Mouse (Mus musculus) urinary bladder, postnatal 36 days (tissue): ENCODE data around the gene Tet3.
"Not testable (repeated sequence)": the region's sequence is repeated elsewhere in the genome, so short reads cannot be mapped to it uniquely, and the experiment has no call there.

Experiments used
- DNase-seq, 2 experiments: peaks; one replicate each; pipeline ENCODE4 v3.0.0; 2022; ENCODE audit warnings: low spot score in 2 of 2, mixed read lengths in 1 of 2

Tet3 gene

DNA sequence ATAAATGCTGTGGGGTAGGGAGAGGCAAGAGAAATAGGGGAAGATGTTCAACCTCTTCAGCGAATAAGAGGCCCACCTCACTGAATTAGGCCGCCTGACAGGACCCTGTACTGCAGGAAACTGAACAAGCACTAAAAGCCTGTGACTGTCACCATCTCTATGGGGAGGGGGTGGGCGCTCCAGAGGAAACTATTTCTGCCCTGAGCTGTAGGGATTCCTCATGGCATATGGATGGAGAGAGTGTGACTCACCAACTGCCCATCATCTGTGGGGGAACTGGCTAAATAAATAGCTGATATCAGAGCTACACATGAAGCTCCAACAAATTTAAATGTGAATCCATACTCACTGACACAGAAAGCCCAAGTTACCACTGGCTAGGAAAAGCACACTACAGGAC is 87.5 kb downstream of the Tet3 start:
- no peak for DNase-seq

GRCm38 (mm10) chr6:83370316-83370965 is 88.4 kb downstream of the Tet3 start:
- no peak for DNase-seq

DNA sequence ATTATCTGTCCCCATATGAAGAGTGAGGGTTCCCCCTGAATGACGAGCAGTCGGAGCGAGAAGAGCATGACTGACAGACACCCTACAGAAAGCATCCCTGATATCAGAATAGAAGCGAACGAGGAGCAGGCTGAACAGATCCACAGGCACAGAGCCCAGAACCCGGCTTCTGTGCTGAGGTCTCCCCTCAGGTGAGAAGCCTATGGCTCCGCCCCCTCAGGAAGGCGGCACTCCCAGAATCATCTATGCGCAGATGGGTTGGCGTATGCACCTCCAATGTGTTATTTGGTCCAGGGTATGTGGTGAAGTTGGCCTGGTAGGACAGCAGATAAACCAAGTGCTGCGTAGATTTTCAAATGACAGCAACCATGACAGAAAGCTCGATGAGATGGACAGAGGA is 95.8 kb downstream of the Tet3 start:
- no peak for DNase-seq

DNA sequence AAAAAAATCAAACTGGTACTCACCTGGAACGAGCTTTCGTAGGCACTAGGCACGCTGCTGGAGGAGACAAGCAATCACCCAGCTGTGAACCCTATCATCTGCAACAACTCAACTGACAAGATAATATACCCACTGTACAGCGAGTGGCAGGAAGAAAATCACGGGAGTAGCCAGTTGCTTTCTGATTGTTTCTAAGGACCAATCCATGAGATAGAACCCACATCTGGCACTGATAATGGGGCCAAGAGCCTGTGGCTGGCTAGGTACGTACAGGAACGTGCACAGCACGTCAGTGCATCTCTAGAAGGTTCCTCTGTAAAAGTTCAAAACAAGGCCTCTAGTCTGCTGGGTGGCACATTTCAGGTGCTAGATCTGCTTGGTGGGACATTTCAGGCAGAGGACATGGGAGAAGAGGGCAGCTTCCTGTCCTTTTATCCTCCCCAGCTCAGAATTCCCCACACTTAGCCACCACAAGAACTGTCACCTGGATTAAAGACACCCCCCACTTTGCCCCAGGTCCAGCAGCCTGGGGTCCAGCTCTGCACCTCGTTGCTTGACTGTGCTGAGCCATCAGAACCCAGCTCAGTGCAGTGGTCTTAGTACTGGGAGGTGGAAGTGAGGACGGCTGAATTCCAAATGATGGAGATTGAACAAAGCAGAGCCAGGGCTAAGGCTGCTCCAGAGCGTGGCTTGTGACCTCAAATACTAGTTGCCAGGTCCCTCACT is 97.2 kb downstream of the Tet3 start:
- no peak for DNase-seq

DNA sequence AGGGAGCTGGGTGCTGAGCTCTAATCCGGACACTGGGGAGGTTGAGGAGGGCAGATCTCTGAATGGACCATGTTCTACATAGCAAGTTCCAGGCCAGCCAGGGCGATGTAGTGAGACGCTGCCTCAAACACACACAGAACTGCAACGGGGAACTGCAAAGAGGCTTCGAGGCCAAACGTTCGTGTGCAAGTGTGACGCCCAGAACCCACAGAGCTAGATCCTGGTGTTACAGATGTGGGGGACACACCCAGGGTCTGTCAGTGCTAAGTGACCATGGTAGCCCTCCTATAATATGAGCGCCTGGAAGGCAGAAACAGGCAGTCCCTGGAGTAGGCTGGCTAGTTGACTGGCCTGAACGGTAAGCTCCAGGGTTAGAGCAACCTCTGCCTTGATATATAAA is 101.4 kb downstream of the Tet3 start:
- no peak for DNase-seq

GRCm38 (mm10) chr6:83356569-83357138 is 102.2 kb downstream of the Tet3 start:
- peak; percentile 79 for DNase-seq

GRCm38 (mm10) chr6:83354856-83355781 is 103.8 kb downstream of the Tet3 start:
- DNase-seq: no peak

DNA sequence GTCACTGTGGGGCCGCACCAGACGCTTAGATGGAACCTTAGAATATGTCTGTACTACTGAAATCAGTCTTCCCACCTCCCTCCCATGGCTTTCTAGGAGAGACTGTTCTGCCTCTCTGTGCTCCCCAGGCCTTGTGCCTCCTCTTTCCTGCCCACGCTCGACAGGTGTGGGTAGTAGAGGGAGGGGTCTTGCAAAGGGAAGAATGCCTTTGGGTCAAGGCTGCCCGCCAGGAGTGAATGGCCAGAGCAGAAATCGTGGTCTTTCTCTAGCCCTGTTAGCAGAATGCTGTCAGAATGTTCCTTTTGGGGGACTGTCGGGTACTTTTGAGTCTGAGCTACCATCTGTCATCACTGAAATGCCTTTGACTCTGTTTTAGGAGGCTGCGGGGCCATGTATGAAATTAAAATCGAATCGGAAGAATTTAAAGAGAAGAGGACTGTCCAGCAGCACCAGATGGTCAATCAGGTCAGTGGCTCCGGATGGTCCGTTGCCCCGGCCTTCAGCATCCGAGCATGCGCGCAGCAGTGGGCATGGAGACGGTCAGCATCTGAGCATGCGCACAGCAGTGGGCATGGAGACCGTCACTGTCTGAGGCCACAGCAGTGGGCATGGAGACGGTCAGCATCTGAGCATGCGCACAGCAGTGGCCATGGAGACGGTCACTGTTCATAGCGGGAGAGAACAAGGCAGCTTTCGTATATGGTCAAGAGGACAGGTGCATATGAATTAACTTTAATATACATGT is 106.0 kb downstream of the Tet3 start:
- DNase-seq: no peak

- DNase-seq: no peak
Measured at GRCm38 (mm10) chr6:83351490-83352160, 107.3 kb downstream of the Tet3 start.

DNA sequence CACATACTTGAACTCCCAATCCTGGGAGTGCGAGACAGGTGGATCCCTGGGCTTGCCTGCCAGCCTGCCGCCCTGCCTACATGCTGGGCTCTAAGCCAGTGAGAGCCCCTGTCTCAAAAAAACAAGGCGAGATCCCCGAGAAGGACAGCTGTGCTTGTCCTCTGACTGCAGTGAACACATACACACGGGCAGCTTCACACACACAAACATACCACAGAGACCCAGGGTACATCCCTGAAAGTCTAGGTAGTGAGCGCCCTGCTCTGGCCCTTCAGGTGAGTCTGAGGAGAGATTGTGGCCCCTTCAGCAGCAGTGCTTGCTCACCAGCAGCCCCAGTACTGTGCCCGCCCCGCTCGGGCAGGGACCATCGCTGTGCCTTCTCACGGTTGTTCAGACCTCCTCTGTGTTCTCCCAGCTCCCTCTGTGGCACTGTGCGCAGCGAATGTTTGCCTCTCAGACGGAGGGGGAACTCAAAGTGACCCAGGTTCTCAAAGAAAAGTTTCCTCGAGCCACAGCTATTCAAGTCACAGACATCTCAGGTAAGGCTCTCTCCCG is 108.0 kb downstream of the Tet3 start:
- no peak for DNase-seq

DNA sequence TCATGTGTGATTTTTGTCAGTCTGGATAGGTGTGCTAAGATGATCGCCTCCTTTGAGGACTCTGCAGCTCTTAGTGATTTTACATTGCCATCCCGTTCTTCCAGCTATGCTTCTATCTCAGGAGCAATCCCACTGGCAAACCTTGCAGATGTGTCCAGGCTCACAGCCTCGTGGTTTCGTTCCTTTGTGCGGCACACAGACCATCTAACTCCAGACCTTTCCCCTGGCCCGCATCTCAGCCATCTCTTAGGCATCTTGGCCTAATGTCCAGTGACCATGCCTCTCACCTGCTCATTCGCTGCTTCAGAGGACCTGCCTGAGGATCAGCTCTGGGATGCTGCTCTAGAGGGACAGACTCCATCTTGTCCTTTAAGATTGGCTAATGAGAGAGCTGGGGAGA is 108.7 kb downstream of the Tet3 start:
- DNase-seq: no peak

GRCm38 (mm10) chr6:83349274-83349958 is 109.5 kb downstream of the Tet3 start:
- peak; percentile 90 to 91 for DNase-seq

- no peak for DNase-seq
Measured at GRCm38 (mm10) chr6:83348873-83349272, 110.0 kb downstream of the Tet3 start, which contains the start of gene Bola3. TSS of gene Bola3 (plus strand) at chr6:83349147.

DNA sequence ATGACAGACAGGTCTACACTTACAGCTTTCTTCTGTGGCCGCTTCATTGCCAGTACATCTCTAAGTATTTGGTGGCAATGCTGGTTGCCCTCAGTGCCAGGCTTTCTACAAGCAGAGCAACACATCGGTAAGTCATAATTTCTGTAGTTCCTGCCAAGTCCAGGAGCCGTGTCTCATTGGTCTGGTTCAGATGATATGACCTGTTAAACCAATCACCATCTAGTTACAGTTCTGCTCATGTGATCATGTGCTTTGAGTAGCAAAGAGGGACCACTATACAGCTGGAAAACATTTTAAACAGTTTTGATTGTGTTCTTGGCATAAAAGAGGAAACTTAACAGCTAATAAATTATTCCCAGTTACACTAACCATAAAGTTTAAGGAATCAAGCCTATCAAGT is 111.0 kb downstream of the Tet3 start:
- no peak for DNase-seq

- DNase-seq: not testable (repeated sequence)
Measured at GRCm38 (mm10) chr6:83345285-83345684, 113.6 kb downstream of the Tet3 start.

DNA sequence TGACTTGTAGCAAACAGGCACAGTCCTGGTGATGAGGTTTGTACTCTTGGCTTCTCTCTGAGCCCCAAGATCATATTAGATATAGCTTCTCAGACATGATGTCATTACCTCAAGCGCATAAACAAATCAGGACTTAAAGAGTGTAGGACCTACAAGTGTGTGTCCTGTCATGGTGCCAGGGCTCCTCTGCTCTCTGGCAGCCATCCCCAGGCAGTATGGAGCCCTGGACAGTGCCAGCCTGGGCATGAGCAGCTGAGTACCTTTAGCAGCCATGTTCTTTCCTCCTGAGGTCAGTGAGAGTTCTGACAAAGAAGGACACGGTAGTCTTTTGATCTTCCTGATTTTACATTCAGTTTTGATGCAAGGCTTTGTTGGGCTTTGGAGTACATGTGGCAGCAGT is 115.9 kb downstream of the Tet3 start:
- no peak for DNase-seq

GRCm38 (mm10) chr6:83341387-83341786 is 117.5 kb downstream of the Tet3 start:
- DNase-seq: no peak

GRCm38 (mm10) chr6:83327591-83328190 is 131.2 kb downstream of the Tet3 start:
- no peak for DNase-seq

DNA sequence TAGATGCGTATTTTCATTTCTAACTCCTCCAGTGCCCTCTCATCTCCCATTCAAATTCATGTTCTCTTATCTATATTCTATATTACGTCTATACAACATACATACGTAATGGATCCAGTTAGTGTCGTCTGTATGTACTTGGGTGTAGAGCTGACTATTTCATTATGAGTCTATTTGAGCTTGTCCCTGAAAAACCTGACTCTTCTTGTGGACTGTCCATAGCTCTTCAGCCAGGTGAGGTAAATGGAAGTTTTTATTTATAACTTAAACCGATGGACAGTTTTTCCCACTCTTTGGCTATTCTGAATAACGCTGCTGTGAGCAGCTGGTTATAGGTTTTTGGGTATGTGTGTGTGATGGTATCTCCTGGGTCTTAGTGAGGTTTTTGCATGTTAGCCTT is 132.1 kb downstream of the Tet3 start:
- no peak for DNase-seq

DNA sequence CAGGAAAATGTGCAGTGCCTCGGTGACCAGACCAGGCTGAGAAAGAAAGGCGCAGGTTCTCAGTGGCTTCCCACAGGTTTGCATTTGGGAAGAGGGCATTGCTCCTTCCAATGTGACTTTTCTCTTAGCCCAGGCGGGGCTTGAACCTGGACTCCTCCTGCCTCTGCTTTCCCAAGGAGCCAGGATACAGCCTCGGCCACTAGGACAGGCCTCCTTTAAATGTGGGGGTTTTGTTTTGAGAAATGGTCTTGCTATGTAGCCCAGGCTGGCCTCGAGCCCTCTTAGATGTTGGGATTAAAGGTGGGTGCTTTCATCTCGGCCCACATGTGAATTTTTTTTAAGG is 132.5 kb downstream of the Tet3 start:
- no peak for DNase-seq
